ENCODE assay signal across 34 mouse cellular contexts in the genomic region with DNA sequence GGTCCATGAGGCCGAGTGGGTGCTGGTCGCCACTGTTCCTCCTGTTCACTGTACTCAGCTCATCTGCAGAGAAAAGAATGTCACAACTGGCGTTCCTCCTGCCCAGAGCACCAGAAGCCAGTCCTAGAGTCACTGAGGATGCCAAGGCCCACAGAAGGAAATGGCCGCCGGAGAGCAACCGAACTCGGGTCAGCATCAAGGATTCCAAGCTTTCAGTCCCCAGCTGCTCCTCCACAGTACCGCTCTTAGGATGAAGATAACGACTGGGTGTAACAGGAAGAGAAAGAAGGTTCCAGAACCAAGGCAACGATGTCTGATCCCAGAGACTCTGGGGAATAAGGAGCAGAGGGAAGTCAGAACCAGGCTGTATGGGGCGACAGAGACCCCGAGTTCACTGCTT. TPM values are rescaled to one million over a fixed set of nuclear protein-coding genes. Genes with fewer than 3 reads are reported as not detected.
DNase-seq lines count a peak whose midpoint lies in the region; ATAC-seq and TF ChIP-seq lines count a peak whose summit lies in the region.
"Had no signal": no experiment of that assay in that cellular context is flagged by ENCODE, and none has a peak within 500 bp of the region (broad histone marks: within the 10 kb centered on the region; RNA-seq: fewer than 3 reads in every experiment).

Gene Ffar1, minus strand, starts transcription at position 101 of the 400 bp plus-strand sequence.

- 0 out of 2 replicates have a peak, but pooled peaks cover 5% of the 10 kb centered on the region for H3K27me3 ChIP-seq in forebrain, embryonic 13.5 days
- H3K27me3 ChIP-seq in forebrain, postnatal 0 days (ENCODE audit: insufficient read depth, low read length): no peaks in the 10 kb centered on the region
- 0 out of 2 replicates have a peak, but pooled peaks cover 8% of the 10 kb centered on the region for H3K27me3 ChIP-seq in midbrain, embryonic 12.5 days
- H3K27me3 ChIP-seq in midbrain, embryonic 15.5 days (replicated peaks): no peaks in the 10 kb centered on the region
- H3K27me3 ChIP-seq in E14TG2a.4 (ENCODE audit: insufficient read depth, low read length): peaks cover 15% of the 10 kb centered on the region
- no peaks in the 10 kb centered on the region; the same call in 1 of the 2 replicates for H3K27me3 ChIP-seq in limb, embryonic 13.5 days
- H3K27me3 ChIP-seq: embryonic facial prominence, embryonic 12.5 days; hindbrain, embryonic 15.5 days had no signal

- WGBS in forebrain, embryonic 13.5 days: 91% methylated on average over 12 of the region's 12 CpGs
- WGBS in forebrain, postnatal 0 days: 87% methylated on average over 12 of the region's 12 CpGs
- WGBS in midbrain, embryonic 12.5 days: 84% methylated on average over 12 of the region's 12 CpGs
- WGBS in midbrain, embryonic 15.5 days: 88% methylated on average over 12 of the region's 12 CpGs
- WGBS in limb, embryonic 13.5 days: 86% methylated on average over 12 of the region's 12 CpGs

- H3K9me3 ChIP-seq in forebrain, embryonic 13.5 days (replicated peaks): no peaks in the 10 kb centered on the region
- no peaks in the 10 kb centered on the region for H3K9me3 ChIP-seq in forebrain, postnatal 0 days (ENCODE audit: low read length)
- no peaks in the 10 kb centered on the region for H3K9me3 ChIP-seq in midbrain, embryonic 12.5 days
- H3K9me3 ChIP-seq in midbrain, embryonic 15.5 days: no peaks in the 10 kb centered on the region
- H3K9me3 ChIP-seq in E14TG2a.4 (ENCODE audit: low read length): no peaks in the 10 kb centered on the region
- H3K9me3 ChIP-seq in limb, embryonic 13.5 days: no peaks in the 10 kb centered on the region
- H3K9me3 ChIP-seq: embryonic facial prominence, embryonic 12.5 days; forebrain, embryonic 12.5 days; G1E; hindbrain, embryonic 15.5 days; limb, embryonic 15.5 days had no signal

- ATAC-seq in forebrain, embryonic 13.5 days: no peak
- ATAC-seq in forebrain, postnatal 0 days: no peak
- ATAC-seq in midbrain, embryonic 12.5 days (ENCODE audit: low FRiP score, low read depth): no peak
- no peak for ATAC-seq in midbrain, embryonic 15.5 days (replicated peaks)
- ATAC-seq in limb, embryonic 13.5 days (ENCODE audit: low FRiP score, low read depth): no peak
- ATAC-seq: activated CD4-positive, CD25-positive, alpha-beta regulatory T cell, adult 4 months; intestine, embryonic 16.5 days had no signal

- DNase-seq in forebrain, postnatal 0 days: no peak
- DNase-seq in heart, postnatal 25 days (ENCODE audit: low spot score): no peak
- DNase-seq: adrenal gland, adult 8-10 months; cerebellum, adult 11-12 months; cerebellum, postnatal 10 days; gastrocnemius, adult 2 months; heart, postnatal 36 days; kidney, adult 9 months; kidney, postnatal 14 days; lung, embryonic 14.5 days; right cerebral cortex, postnatal 14 days; thymus, postnatal 36 days had no signal

- no peaks in the 10 kb centered on the region for H3K4me1 ChIP-seq in forebrain, embryonic 13.5 days
- H3K4me1 ChIP-seq in forebrain, postnatal 0 days (ENCODE audit: insufficient read depth): no peaks in the 10 kb centered on the region
- 0 out of 2 replicates have a peak, but pooled peaks cover 3% of the 10 kb centered on the region for H3K4me1 ChIP-seq in midbrain, embryonic 12.5 days
- no peaks in the 10 kb centered on the region for H3K4me1 ChIP-seq in midbrain, embryonic 15.5 days
- peaks cover 27% of the 10 kb centered on the region for H3K4me1 ChIP-seq in E14TG2a.4 (replicated peaks; ENCODE audit: low read depth, low read length)
- H3K4me1 ChIP-seq in limb, embryonic 13.5 days: no peaks in the 10 kb centered on the region
- H3K4me1 ChIP-seq: embryonic facial prominence, embryonic 12.5 days; hindbrain, embryonic 15.5 days; limb, embryonic 15.5 days had no signal

- intact Hi-C loops in heart, postnatal 25 days (cut with DNase I): loop anchor here (5.0 kb wide), 1 partner anchor 269 kb away; no protein-coding TSS in a partner anchor

- no peak within 1 kb of the TSS for H3K4me2 ChIP-seq in forebrain, embryonic 13.5 days
- no peak within 1 kb of the TSS for H3K4me2 ChIP-seq in forebrain, postnatal 0 days (ENCODE audit: low read depth)
- no peak within 1 kb of the TSS for H3K4me2 ChIP-seq in midbrain, embryonic 12.5 days (replicated peaks)
- H3K4me2 ChIP-seq in midbrain, embryonic 15.5 days: no peak within 1 kb of the TSS
- no peak within 1 kb of the TSS for H3K4me2 ChIP-seq in limb, embryonic 13.5 days (replicated peaks)

- H3K4me3 ChIP-seq in forebrain, embryonic 13.5 days: no peak within 1 kb of the TSS
- H3K4me3 ChIP-seq in forebrain, postnatal 0 days (ENCODE audit: low read depth, low read length): no peak within 1 kb of the TSS
- H3K4me3 ChIP-seq in midbrain, embryonic 12.5 days: no peak within 1 kb of the TSS
- no peak within 1 kb of the TSS for H3K4me3 ChIP-seq in midbrain, embryonic 15.5 days
- H3K4me3 ChIP-seq in E14TG2a.4 (replicated peaks; ENCODE audit: low read length): peak within 1 kb of the TSS; percentile 68
- H3K4me3 ChIP-seq in limb, embryonic 13.5 days: no peak within 1 kb of the TSS
- H3K4me3 ChIP-seq: erythroblast, embryonic 14.5 days; gastrocnemius, adult 2 months; layer of hippocampus, adult 2 months; myocyte had no signal

- H3K9ac ChIP-seq in forebrain, embryonic 13.5 days: peak within 1 kb of the TSS; percentile 10; the same call in 1 of the 2 replicates
- no peak within 1 kb of the TSS for H3K9ac ChIP-seq in forebrain, postnatal 0 days
- 0 out of 2 replicates have a peak within 1 kb of the TSS, but pooled peaks have one; percentile 28 for H3K9ac ChIP-seq in midbrain, embryonic 12.5 days (replicated peaks)
- H3K9ac ChIP-seq in midbrain, embryonic 15.5 days: no peak within 1 kb of the TSS
- peak within 1 kb of the TSS; percentile 13; the same call in 1 of the 2 replicates for H3K9ac ChIP-seq in limb, embryonic 13.5 days
- H3K9ac ChIP-seq: embryonic facial prominence, embryonic 12.5 days; forebrain, embryonic 12.5 days; hindbrain, embryonic 15.5 days; limb, embryonic 15.5 days; liver, embryonic 14.5 days; lung, embryonic 14.5 days had no signal

- no peaks in the 10 kb centered on the region for H3K36me3 ChIP-seq in forebrain, embryonic 13.5 days (ENCODE audit: poor library complexity, severe bottlenecking)
- H3K36me3 ChIP-seq in forebrain, postnatal 0 days (ENCODE audit: insufficient read depth): no peaks in the 10 kb centered on the region
- no peaks in the 10 kb centered on the region for H3K36me3 ChIP-seq in midbrain, embryonic 12.5 days
- H3K36me3 ChIP-seq in midbrain, embryonic 15.5 days (replicated peaks): no peaks in the 10 kb centered on the region
- no peaks in the 10 kb centered on the region for H3K36me3 ChIP-seq in E14TG2a.4 (ENCODE audit: insufficient read depth, low read length)
- no peaks in the 10 kb centered on the region for H3K36me3 ChIP-seq in limb, embryonic 13.5 days
- H3K36me3 ChIP-seq: embryonic facial prominence, embryonic 12.5 days; forebrain, embryonic 12.5 days; G1E; hindbrain, embryonic 15.5 days; limb, embryonic 15.5 days had no signal

- TF ChIP-seq CTCF in forebrain, postnatal 0 days (IDR thresholded peaks at IDR 0.05; ENCODE audit: low read depth): no peak
- TF ChIP-seq CTCF in E14TG2a.4 (conservative IDR thresholded peaks at IDR 0.05; ENCODE audit: low read length): no peak

- no peak within 1 kb of the TSS for H3K27ac ChIP-seq in forebrain, embryonic 13.5 days
- H3K27ac ChIP-seq in forebrain, postnatal 0 days (ENCODE audit: low read depth, low read length): no peak within 1 kb of the TSS
- H3K27ac ChIP-seq in midbrain, embryonic 12.5 days (replicated peaks): no peak within 1 kb of the TSS
- H3K27ac ChIP-seq in midbrain, embryonic 15.5 days: no peak within 1 kb of the TSS
- H3K27ac ChIP-seq in limb, embryonic 13.5 days: no peak within 1 kb of the TSS
- H3K27ac ChIP-seq: embryonic facial prominence, embryonic 12.5 days; forebrain, embryonic 12.5 days; gastrocnemius, adult 2 months; hindbrain, embryonic 15.5 days; layer of hippocampus, adult 2 months; limb, embryonic 15.5 days; liver, embryonic 14.5 days had no signal

RNA-seq across cellular contexts. Expression of gene Ffar1, which starts in this region (rescaled TPM):
- polyA plus RNA-seq in forebrain, embryonic 13.5 days (2015; fragmentation: Nextera tagmentation; extraction: Ambion mirVana): not detected in 2 replicates
- 0.08 TPM in 1 of 2 replicates, not detected in the other for total RNA-seq in forebrain, postnatal 0 days (2014; rRNA removed)
- polyA plus RNA-seq in forebrain, postnatal 0 days (2015; fragmentation: Nextera tagmentation; extraction: Ambion mirVana): not detected in 2 replicates
- polyA plus RNA-seq in midbrain, embryonic 12.5 days (2016; fragmentation: Nextera tagmentation; extraction: Ambion mirVana): not detected in 2 replicates
- not detected in 2 replicates for polyA plus RNA-seq in midbrain, embryonic 15.5 days (2015; fragmentation: Nextera tagmentation; extraction: Ambion mirVana)
- polyA plus RNA-seq in limb, embryonic 13.5 days (2015; fragmentation: Nextera tagmentation; extraction: Ambion mirVana): not detected in 2 replicates
- not detected for total RNA-seq in heart, postnatal 25 days (2021)
- total RNA-seq: adrenal gland, adult 8-10 months; gastrocnemius, adult 2 months; gastrocnemius, postnatal 4 days; heart, adult 8-10 months; heart, postnatal 36 days; layer of hippocampus, adult 2 months; layer of hippocampus, postnatal 25 days; left cerebral cortex, postnatal 10 days had no signal
- polyA plus RNA-seq: embryonic facial prominence, embryonic 12.5 days; erythroblast, embryonic 14.5 days; forebrain, embryonic 12.5 days; frontal cortex, adult 2 months; G1E; heart, embryonic 14.5 days; hindbrain, embryonic 15.5 days; limb, embryonic 15.5 days; lung, embryonic 14.5 days; myocyte had no signal

Comparison
In these comparisons a context has a peak if more than half of its experiments do, and no peak if none do; other contexts are left out.
1. H3K9ac ChIP-seq: peak in forebrain, embryonic 13.5 days (single experiment), midbrain, embryonic 12.5 days (single experiment) and limb, embryonic 13.5 days (single experiment); none in forebrain, postnatal 0 days (single experiment) and midbrain, embryonic 15.5 days (single experiment).